Mouse (Mus musculus) activated CD4-positive, CD25-positive, alpha-beta regulatory T cell (primary cell): Measurements from ENCODE around the gene Atf7. TPM values are rescaled to one million over a fixed set of nuclear protein-coding genes. Genes with fewer than 3 reads are reported as not detected.

Experiments used
- polyA plus RNA-seq, 2 experiments: library from polyadenylated mRNA; unstranded; fragments of 100-300 nt; shearing (Covaris generic); gene quantifications; one replicate each; pipeline ENCODE4 v1.2.1; 2017

The Atf7 gene
- polyA plus RNA-seq, result 10 to 100 TPM; 31.6 to 35.5 TPM

DNA sequence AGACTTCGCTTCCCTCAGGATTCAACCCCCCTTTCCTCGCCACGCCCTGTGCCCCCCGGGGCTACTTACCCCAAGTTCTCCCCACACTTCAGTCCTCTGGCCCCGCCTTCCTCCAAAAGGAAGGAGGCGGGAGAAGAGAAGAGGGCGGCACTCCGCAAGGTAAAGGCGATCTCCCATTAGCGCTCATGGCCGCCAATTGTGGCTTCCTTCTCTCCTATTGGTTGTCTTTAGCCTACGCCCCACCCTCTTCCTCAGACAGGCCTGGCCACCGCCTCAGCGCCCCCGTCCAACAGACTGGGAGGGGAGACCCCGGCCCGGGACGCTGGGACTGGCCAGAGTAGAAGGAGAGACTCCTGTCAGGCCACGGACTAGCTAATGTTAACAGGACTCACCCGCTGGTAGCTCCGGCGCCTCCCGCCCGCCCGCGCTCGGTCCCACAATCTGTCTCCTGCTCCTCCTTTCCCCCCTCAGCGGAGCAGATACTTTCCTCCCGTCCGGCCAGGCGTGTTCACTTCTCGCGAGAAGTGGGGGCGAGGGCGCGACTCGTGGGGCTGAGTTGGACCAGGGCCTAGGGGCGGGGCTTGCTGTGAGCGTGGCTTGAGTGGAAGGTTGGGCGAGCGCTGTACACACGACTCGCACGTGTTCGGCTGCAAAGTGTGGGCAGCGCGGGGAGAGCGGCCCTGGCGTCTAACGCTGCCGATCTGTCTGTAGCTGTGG lies at the start of gene Atf7, which contains the start of gene Gm28047:
Gene Atf7, minus strand, starts transcription at position 495 of the 717 bp plus-strand sequence.
Gene Gm28047, minus strand, starts transcription at position 98 of the 717 bp plus-strand sequence.

DNA sequence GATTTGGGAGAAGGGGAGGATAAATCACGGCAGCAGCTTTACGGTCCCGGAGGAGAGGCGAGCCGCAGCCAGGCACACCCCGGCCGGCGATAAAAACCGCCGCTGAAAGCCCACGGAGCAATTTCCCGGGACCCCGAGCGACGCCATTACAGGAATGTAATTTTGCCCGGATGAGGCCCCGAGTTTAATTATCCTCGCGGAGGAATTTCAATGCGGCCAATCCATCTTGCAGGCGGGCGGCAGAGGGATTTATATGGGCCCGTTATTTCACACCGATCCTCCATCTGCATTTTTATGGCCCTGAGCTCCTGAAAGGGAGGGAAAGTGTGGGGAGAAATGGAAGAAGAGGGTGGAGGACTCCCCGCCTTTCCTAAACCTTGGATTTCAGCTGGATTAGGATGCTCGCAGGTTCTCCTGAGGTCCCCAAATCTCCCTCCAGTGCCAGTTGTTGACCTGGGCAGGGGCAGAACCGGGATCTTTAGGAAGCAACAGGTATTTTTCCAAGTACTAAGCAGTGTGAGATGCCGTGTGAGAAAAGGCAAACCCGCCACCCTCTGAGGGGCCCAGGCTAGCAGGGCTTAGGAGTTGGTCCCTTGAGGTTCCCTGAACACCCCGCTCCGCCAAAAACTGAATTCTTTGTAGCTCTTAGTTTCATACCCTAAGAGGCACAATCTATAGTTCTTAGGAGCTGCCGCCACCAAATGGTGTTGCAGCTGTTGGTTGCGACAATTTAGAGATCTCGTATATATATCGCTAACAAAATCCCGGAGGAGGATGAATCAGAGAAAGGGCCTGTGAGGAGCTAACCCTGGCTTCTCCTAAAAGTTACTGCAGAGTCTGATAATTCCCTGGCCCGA lies 47.2 kb upstream of the Atf7 start, which contains the start of gene Atp5g2:
Gene Atp5g2, minus strand, starts transcription at position 138 of the 857 bp plus-strand sequence.

DNA sequence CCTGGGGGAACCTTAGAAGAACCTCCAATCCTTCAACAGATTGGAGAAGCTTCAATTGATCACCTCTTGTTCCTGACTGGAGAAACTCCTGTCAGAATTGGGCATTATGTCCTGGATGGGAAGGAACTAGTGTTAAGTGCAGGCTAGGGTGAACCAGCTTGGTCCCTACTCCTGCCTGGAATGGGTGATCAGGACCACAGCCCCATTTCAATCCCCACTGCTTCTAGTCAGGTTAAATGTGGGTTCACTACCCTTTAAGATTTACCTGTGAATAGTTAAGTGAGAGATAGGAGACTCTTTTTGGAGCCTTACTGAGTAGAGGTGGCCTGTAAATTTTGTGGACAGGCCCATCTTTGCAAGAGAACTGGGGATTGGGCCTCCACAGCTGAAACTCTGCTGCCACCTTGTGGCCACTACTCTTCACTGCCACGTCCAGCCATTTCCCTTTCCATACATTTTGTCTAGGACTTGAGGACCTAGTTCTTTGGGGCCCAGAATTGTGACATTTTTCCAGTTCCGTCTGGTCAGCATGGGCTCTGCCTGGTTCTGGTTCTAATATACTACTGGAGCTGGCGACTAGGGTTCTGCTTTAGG lies 100.3 kb downstream of the Atf7 start, which contains the start of gene Npff:
Gene Npff, minus strand, starts transcription at position 51 of the 594 bp plus-strand sequence.

DNA sequence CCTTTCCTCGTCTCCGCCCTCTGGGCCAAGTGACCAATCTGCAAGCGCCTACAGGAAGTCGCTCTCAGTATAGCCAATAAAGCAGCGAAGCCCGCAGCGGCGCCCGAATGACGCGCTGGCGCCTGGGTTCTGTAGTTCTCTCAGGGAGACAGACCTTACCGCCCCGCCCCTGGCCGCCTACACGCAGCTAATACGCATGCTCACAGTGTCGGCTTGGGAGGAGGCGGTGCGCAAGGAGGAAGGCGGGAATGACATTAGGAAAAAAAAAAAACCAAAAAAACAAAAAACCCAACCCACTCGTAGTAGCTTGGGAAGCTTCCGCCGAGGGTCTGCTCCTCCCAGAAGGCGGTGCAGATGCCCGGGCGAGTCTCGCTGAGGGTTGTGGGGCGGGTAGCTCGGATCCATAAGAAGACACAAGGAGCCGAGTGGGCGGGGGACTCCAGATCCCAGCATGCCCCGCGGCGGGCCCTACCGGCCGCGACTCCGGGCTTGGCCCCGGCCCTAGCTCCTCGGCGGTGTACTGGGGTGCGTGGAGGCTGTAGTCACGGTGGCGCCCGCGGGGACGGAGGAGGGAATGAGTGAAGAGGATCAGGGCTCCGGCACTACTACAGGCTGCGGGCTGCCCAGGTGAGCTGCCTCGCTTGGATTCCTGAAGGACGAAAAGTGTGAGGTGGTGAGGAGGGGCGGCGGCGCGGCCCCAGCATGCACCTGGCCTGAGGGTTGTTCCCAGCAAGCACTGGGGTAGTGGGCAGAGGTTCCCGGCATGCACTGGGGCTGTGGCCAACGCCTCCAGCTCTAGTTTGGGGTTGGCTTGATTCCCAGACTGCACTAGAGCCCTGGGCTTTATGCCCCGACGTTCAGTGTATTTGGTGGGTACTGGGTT lies 107.0 kb downstream of the Atf7 start, which contains the start of gene Tarbp2:
Gene Tarbp2, plus strand, starts transcription at position 217 of the 883 bp plus-strand sequence.

DNA sequence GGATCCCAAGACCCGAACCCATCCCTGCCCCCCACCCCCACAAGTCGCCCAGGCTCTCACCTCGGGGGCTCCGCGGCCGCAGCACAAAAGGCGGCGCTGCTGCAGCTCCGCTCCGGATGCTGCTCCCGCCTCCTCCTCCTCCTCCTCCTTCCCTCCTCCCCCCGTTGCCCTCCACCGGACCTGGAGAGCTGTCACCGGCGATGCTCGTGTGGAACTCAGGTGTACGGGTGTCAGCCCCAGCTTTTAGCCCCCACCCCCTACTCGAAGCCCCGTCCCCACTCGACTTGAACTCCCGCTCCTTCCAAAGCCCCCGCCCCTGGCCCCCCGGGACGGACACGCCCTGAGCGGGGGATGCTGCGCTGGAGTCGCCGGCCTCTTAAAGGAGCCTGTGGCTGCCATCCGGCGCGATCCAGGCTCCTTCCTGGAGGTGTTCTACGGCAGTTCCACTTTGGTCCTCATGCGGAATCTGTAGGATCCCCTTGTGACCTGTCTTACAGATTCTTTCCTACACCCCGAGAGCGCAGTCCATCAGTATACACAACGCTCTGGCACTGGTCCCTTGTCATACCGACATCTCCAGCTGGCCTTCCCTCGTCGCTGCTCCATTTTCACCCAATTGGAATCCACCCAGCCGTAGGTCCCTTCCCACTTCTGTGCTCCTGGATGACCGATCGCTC lies 108.4 kb downstream of the Atf7 start, which contains the start of gene Map3k12:
Gene Map3k12, minus strand, starts transcription at position 337 of the 677 bp plus-strand sequence.

DNA sequence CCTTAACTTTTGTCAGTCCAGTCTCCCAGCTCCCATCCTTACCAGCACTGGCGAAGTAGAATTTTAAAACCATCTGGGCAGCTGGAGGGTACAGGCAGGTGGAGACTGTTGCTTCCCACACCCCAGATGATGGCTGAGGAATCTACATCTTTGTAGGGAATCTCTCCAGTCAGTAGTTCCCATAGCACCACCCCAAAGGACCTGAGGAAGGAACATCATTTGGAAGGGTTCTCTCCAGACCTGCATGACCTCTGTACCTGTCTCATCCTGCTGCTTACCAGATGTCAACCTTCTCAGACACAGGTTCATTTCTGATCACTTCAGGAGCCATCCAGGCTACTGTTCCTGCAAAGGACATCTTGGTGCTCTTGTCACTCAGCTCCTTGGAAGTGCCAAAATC lies 121.8 kb downstream of the Atf7 start, which contains the start of gene Gm10337:
Gene Gm10337, plus strand, starts transcription at position 276 of the 400 bp plus-strand sequence.

Other genes starting within 250 kb of the Atf7 start
- 10 to 100 TPM; 10.7 to 15.1 TPM for gene Sp1, start 219.3 kb downstream of the Atf7 start, polyA plus RNA-seq
- gene Amhr2, start 180.1 kb downstream of the Atf7 start, polyA plus RNA-seq, result under 1 TPM in 1 of 2 experiments, not detected in 1; 0.49 TPM
- gene Prr13, start 166.4 kb downstream of the Atf7 start, polyA plus RNA-seq, result 100 to 1,000 TPM; 479 to 749 TPM
- 100 to 1,000 TPM in 1 of 2 experiments, 10 to 100 TPM in 1; 95.8 to 151 TPM for gene Pcbp2, start 154.9 kb downstream of the Atf7 start, polyA plus RNA-seq
- gene Gm10337, start 121.7 kb downstream of the Atf7 start, polyA plus RNA-seq, result 1 to 10 TPM in 1 of 2 experiments, not detected in 1; 1.5 TPM
- 1 to 10 TPM; 6.4 to 7.5 TPM for gene Map3k12, start 108.4 kb downstream of the Atf7 start, polyA plus RNA-seq
- 10 to 100 TPM; 44.3 to 51.1 TPM for gene Tarbp2, start 107.3 kb downstream of the Atf7 start, polyA plus RNA-seq
- gene Npff, start 100.5 kb downstream of the Atf7 start, polyA plus RNA-seq, result 1 to 10 TPM; 4.6 to 5.3 TPM
- 1 to 10 TPM in 1 of 2 experiments, not detected in 1; 1.2 TPM for gene Gm28047, start 397 bp downstream of the Atf7 start, polyA plus RNA-seq
- gene Atp5g2, start 46.9 kb upstream of the Atf7 start, polyA plus RNA-seq, result 10 to 100 TPM; 17.5 to 20.4 TPM
- 10 to 100 TPM; 37.4 to 41.1 TPM for gene Calcoco1, start 96.7 kb upstream of the Atf7 start, polyA plus RNA-seq